Mouse (Mus musculus) intestine, embryonic 15.5 days (tissue): ENCODE measurements around the gene Bpi. TPM values are rescaled to one million over a fixed set of nuclear protein-coding genes. Genes with fewer than 3 reads are reported as not detected.

Source experiments
- ATAC-seq: fragments of 200-750 bp; cut with Nextera tagmentation; 2 replicates; pipeline ENCODE4 v1.8.0; 2017; ENCODE audit warnings: moderate TSS enrichment, moderate library complexity
- H3K27ac ChIP-seq: fragments of 300-500 bp; sonication (generic); 2 replicates; pipeline ENCODE4 v1.5.1; 2015; ENCODE audit warnings: mild to moderate bottlenecking, inconsistent platforms
- H3K27me3 ChIP-seq: fragments of 300-500 bp; sonication (generic); replicated peaks from 2 replicates; pipeline ENCODE4 v1.6.1; 2015; ENCODE audit warnings: inconsistent platforms
- H3K36me3 ChIP-seq: fragments of 300-500 bp; sonication (generic); 2 replicates; pipeline ENCODE4 v1.6.1; 2015; ENCODE audit warnings: inconsistent platforms
- H3K4me1 ChIP-seq: fragments of 300-500 bp; sonication (generic); replicated peaks from 2 replicates; pipeline ENCODE4 v1.6.1; 2015; ENCODE audit warnings: inconsistent platforms
- H3K4me2 ChIP-seq: fragments of 300-500 bp; sonication (generic); replicated peaks from 2 replicates; pipeline ENCODE4 v1.6.1; 2015; ENCODE audit warnings: mild to moderate bottlenecking, inconsistent platforms
- H3K4me3 ChIP-seq: fragments of 300-500 bp; sonication (generic); replicated peaks from 2 replicates; pipeline ENCODE4 v1.5.1; 2015; ENCODE audit warnings: inconsistent platforms
- H3K9ac ChIP-seq: fragments of 300-500 bp; sonication (generic); 2 replicates; pipeline ENCODE4 v1.6.1; 2015; ENCODE audit warnings: inconsistent platforms
- H3K9me3 ChIP-seq: fragments of 300-500 bp; sonication (generic); 2 replicates; pipeline ENCODE4 v1.6.1; 2016; ENCODE audit warnings: inconsistent platforms
- WGBS: fragments of 180-500 bp; shearing (Covaris S2); methylation state at CpG from one replicate; pipeline ENCODE4 v1.1.7; 2015; 5-methylcytosine and 5-hydroxymethylcytosine counted together
- polyA plus RNA-seq: library from polyadenylated mRNA; unstranded; fragments of >200 nt; fragmentation: Nextera tagmentation; extraction: Ambion mirVana; gene quantifications from 2 replicates; pipeline ENCODE4 v1.2.1, GENCODE M21; 2015

The Bpi gene
- not detected in 2 replicates for polyA plus RNA-seq

DNA sequence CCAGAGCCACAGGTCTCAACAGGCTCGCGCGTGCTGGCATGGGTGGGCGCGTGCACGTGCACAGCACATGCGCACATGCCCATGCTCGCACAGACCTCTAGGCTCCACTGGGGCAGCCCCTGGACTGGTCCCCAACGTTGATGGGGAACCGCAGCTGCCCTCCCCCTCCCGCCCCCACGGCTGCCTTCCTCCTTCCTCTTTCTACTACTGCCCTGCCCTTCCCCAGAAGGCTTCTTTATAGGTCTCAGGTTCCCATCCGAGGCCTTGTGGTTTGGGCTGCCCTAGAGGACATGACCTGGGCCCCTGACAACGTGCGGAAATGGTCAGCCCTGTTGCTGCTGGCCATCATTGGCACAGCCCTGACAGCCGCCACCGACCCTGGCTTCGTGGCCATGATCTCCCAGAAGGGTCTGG, at the start of gene Bpi:
Gene Bpi (plus strand): TSS at position 90 of the 414 bp plus-strand sequence.
- ATAC-seq: no peak
- Histone ChIP-seq H3K9me3 (no peaks in the 10 kb centered on the region), H3K4me3 (no peak within 1 kb of the TSS), H3K9ac (no peak within 1 kb of the TSS), H3K4me1 (peaks cover 17% of the 10 kb centered on the region), H3K4me2 (peak within 1 kb of the TSS; percentile 17; the same call in 1 of the 2 replicates), H3K27me3 (no peaks in the 10 kb centered on the region), H3K36me3 (no peaks in the 10 kb centered on the region), H3K27ac (0 out of 2 replicates have a peak within 1 kb of the TSS, but pooled peaks have one; percentile 32)
- 66% methylated on average over 18 of the region's 18 CpGs for WGBS

DNA sequence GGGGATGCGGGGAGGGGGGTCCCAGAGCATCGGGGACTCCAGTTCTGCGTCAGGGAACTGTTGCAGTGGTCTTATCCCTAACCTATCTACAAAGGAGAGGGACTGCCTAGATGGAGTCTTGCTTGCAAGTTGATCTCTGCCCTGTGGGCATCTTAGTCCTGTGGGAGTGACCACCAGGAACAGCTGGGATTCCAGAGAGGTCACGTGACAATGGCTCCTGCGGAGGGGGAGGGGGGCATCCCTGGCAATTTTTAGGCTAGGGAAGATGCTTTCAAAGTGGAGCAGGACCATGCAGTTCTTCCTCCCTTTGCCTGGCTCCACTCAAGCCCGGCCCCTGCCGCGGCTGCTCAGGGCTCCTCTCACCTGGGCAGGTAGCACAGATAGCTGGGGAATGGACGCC, 48.1 kb upstream of the Bpi start:
- H3K36me3 ChIP-seq: no peaks in the 10 kb centered on the region
- H3K9ac ChIP-seq: no peak overlapping the region
- no peak overlapping the region for H3K4me2 ChIP-seq
- H3K27ac ChIP-seq: no peak overlapping the region
- H3K4me3 ChIP-seq: no peak overlapping the region
- H3K9me3 ChIP-seq: no peaks in the 10 kb centered on the region
- no peak for ATAC-seq
- 64% methylated on average over 9 of the region's 9 CpGs for WGBS
- peaks cover 13% of the 10 kb centered on the region for H3K4me1 ChIP-seq
- H3K27me3 ChIP-seq: no peaks in the 10 kb centered on the region

DNA sequence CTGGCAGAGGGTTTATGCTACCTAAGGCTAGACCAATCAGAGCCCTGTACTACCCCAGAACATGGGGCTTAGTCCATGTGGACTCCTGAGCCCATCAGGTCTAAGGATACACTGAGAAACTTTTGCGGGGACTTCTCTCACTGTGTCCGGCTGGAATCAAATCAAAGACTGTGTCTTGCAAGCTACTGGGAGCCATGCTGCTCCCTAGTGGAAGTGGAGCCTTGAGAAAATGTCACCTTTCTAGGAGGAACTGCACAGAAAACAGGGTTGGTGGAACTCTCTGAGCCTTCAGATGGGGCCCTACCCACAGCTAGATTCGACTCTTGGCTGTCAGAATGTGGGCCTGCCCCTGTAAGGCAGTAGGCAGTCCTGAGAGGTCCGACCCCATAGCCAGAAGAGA, 47.4 kb upstream of the Bpi start:
- Histone ChIP-seq H3K9me3 (no peaks in the 10 kb centered on the region), H3K36me3 (no peaks in the 10 kb centered on the region), H3K4me1 (peaks cover 21% of the 10 kb centered on the region), H3K9ac (no peak overlapping the region), H3K27ac (no peak overlapping the region), H3K4me2 (no peak overlapping the region), H3K4me3 (no peak overlapping the region), H3K27me3 (no peaks in the 10 kb centered on the region)
- no peak for ATAC-seq
- 46% methylated on average over 4 of the region's 4 CpGs for WGBS

DNA sequence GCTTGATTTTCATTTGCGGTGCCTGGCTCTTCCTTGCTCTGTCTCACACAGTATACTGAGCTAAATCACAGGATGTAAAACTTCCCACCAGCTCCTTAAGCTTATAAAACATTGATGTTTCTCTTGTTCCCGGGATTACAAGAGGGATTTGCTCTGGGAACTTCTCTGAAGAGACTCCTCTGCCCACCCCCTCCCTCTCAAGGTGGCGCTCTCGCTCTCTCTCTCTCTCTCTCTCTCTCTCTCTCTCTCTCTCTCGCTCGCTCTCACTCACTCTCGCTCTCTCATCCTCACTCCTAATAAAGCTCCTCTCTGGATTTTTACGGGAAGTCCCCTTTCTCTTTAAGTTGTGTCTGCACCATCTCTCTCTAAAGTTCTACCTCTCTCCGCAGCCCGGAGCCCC, 46.9 kb upstream of the Bpi start:
- H3K4me1 ChIP-seq: peaks cover 25% of the 10 kb centered on the region
- no peak overlapping the region for H3K4me2 ChIP-seq
- H3K9ac ChIP-seq: no peak overlapping the region
- no peak overlapping the region for H3K27ac ChIP-seq
- H3K36me3 ChIP-seq: no peaks in the 10 kb centered on the region
- H3K4me3 ChIP-seq: no peak overlapping the region
- ATAC-seq: no peak
- 29% methylated on average over 10 of the region's 10 CpGs for WGBS
- no peaks in the 10 kb centered on the region for H3K27me3 ChIP-seq
- no peaks in the 10 kb centered on the region for H3K9me3 ChIP-seq

DNA sequence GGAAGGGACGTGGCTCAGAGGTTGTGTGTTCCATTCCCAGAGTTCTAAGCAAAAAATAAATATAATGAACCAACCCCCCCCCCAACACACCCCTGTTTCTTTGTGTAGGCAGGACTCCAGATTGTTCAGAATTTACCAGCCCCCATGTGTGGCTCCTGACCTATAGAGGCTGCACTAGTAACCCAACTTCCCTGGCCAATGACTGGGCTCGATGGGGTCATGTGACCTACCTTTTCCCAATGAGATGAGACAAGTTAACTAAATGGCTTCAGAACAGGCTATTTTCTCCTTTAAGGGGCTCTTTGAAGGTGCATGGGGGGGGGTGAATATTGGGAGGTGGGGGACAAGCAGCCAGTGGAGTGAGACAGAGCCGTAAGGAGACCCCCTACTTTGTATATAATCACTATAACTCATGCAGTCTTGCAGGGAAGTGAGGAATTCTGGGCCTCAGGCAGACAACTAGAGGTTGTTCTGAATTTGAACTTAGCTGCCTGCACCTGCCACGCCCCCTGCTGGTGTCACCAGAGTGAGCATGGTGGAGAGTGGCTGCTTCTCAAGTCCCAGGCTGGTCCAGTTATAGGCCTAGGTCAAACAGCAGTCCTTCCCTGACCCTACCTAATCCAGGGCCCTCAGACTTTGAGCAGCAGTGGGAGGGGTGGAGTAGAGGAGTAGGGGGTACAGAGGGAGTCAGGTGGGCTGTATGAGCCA, 46.0 kb upstream of the Bpi start:
- no peaks in the 10 kb centered on the region for H3K27me3 ChIP-seq
- H3K27ac ChIP-seq: no peak overlapping the region
- H3K9me3 ChIP-seq: no peaks in the 10 kb centered on the region
- ATAC-seq: no peak
- no peak overlapping the region for H3K9ac ChIP-seq
- H3K4me3 ChIP-seq: no peak overlapping the region
- no peaks in the 10 kb centered on the region for H3K36me3 ChIP-seq
- H3K4me2 ChIP-seq: no peak overlapping the region
- WGBS: 69% methylated on average over 4 of the region's 4 CpGs
- H3K4me1 ChIP-seq: peaks cover 31% of the 10 kb centered on the region

DNA sequence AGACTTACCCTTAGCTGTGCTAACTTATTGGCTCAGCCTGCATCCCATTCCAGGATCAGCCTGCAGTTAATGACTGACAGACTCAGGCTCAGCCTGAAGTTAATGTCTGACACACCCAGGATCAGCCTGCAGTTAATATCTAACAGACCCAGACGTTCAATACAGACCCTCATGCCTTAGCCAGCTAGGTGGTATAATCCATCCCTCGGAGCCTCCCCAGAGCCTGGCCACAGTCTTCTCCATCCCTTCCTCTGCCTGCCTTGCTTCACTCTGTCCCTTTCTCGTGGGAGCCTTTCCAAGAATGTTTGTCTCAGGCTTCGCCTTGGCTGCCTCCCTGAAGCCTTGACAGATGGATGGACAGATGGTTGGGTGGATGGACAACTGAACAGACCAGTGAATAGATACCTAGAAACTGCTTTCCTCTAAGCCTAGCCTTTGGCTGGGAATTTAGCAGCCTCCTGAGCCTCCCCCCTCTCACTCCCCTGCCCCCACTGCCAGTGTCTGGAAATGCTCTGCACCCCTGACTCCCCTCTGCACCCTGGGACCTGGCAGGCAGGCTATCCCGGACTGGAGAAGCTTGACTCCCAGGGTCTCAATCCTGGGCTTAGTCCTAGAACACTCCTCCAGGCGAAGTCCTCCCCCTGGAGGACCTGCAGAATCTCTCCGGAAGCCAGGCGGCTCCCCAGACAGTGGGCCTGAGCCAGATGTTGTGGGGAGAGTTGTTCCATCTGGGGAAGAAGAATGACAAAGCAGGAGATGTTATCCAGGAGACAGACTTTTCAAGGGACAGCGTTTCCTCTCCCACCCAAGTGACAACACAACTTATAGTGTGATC, 42.4 kb upstream of the Bpi start:
- Histone ChIP-seq H3K9me3 (no peaks in the 10 kb centered on the region), H3K4me1 (peaks cover 24% of the 10 kb centered on the region), H3K36me3 (no peaks in the 10 kb centered on the region), H3K9ac (no peak overlapping the region), H3K27ac (peak overlapping the region; percentile 66), H3K4me2 (no peak overlapping the region), H3K4me3 (no peak overlapping the region), H3K27me3 (no peaks in the 10 kb centered on the region)
- WGBS: 25% methylated on average over 9 of the region's 9 CpGs
- peak; percentile 62 for ATAC-seq

DNA sequence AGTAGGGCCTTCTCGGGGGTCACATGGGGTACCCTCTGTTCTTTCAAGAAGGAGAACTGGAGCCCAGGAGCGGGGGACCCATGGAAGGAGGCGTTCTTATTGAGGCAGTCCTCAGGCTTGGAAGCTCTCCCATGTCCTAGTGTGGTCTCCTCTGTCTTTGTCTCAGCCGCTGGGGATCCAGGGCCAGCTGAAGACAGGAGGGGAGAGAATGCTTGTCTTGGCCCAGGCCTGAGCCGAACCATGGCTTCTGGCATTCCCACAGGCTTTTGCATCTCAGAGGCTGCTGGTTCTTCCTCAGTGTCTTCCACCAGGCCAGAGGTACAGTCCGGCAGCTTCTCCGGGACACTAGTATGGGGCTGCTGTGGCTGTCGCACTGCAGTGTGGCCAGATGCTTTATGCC, 41.4 kb upstream of the Bpi start:
- Histone ChIP-seq H3K9me3 (no peaks in the 10 kb centered on the region), H3K4me1 (peaks cover 21% of the 10 kb centered on the region), H3K4me3 (no peak overlapping the region), H3K27ac (peak overlapping the region; percentile 66; the same call in 1 of the 2 replicates), H3K4me2 (no peak overlapping the region), H3K36me3 (no peaks in the 10 kb centered on the region), H3K9ac (no peak overlapping the region), H3K27me3 (no peaks in the 10 kb centered on the region)
- no peak for ATAC-seq
- 82% methylated on average over 8 of the region's 8 CpGs for WGBS

DNA sequence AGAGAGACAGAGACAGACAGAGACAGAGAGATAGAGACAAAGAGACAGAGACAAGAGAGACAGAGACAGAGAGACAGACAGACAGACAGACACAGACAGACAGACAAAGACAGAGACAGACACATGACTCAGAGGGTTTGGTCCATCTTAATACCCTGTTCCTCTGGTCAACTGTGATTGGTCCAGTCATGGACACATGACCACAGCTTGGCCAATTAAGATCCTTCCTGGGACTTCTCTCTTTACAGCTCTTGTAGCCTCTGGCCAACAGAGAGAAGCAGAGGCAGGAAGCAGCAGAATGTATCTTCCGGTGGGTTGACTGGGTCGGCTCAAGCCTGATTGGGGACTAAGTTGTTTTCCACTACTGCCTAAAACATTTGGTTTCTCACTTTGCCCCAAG, 38.3 kb upstream of the Bpi start:
- Histone ChIP-seq H3K27me3 (no peaks in the 10 kb centered on the region), H3K9ac (no peak overlapping the region), H3K9me3 (no peaks in the 10 kb centered on the region), H3K4me2 (no peak overlapping the region), H3K4me1 (peaks cover 30% of the 10 kb centered on the region), H3K36me3 (no peaks in the 10 kb centered on the region), H3K4me3 (no peak overlapping the region), H3K27ac (no peak overlapping the region)
- no peak for ATAC-seq
- 97% methylated on average over 2 of the region's 2 CpGs for WGBS

DNA sequence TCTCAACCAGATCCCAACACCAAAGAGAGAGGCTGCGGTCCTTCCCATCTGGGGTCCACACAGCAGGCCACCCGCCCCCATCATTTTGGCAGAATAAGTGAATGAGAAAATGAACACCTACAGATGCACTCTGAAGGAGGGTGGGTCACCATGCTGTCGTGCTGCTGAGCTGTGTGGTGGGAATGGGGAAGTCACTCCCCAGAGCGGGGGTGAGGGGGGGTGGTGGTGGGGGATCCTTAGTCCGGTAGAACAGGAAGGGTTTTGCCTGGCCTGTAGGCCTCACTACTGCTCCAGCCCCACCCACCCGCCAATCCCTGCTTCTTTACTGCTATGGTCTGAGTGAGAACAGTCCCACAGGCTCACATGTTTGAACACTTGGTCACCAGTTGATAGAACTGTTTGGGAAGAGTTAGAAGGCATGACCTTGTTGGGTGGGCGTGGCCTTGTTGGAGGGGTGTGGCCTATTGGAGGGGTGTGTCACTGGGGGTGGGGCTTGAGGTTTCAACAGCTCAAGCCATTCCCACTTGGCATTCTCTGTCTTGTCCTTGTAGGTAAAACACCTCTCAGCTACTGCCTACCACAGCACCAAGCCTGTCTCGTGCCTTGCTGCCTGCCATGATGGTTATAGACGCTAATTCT, 36.3 kb upstream of the Bpi start:
- ATAC-seq: 0 out of 2 replicates have a peak, but pooled peaks have one; percentile 16
- H3K9me3 ChIP-seq: no peaks in the 10 kb centered on the region
- WGBS: 88% methylated on average over 9 of the region's 9 CpGs

DNA sequence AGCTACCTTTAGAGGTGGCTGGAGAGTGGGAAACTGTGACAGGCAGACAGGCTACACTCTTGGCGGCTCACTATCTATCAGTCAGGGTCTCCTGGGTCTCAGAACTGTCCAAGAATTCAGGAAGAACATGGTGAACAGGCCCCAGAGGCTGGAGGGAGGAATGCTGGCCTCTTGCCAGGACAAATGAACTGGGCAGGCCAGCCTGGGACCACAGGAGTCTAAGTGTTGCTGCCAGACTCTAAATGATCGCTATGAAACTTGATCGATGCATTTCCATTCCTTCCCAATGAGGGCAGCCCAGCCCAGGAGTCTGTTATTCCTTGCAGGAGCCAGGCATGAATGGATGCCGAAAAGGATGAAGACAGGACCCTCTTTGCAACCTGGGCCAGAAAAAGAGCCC, 35.2 kb upstream of the Bpi start:
- no peak for ATAC-seq

More for the DNA sequence above, 36.3 kb upstream of the Bpi start:
- Histone ChIP-seq H3K27ac (no peak overlapping the region), H3K4me2 (no peak overlapping the region), H3K36me3 (no peaks in the 10 kb centered on the region), H3K4me3 (no peak overlapping the region), H3K9ac (no peak overlapping the region), H3K27me3 (no peaks in the 10 kb centered on the region), H3K4me1 (peaks cover 15% of the 10 kb centered on the region)

DNA sequence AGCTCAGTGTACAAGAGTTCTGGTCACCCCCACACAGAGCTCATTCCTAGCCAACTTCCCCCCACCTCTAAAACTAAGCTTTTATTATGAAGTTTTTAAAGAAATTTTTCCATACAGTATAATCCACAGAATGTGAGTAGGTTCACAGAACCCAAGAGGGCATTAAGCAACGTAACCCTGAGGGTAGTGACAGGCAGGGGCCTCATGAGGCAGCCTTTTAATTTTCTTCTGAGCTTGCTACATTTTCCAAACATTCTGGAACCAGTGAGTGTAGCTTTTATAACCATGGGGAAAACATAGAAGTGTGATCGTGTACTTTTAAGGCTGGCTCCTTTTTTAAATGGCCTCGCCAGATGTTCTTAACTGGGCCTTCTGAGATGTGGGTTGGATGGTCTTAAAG, 34.4 kb upstream of the Bpi start:
- Histone ChIP-seq H3K27me3 (no peaks in the 10 kb centered on the region), H3K4me1 (peaks cover 17% of the 10 kb centered on the region), H3K4me3 (no peak overlapping the region), H3K4me2 (no peak overlapping the region), H3K36me3 (no peaks in the 10 kb centered on the region), H3K27ac (no peak overlapping the region), H3K9me3 (no peaks in the 10 kb centered on the region), H3K9ac (no peak overlapping the region)
- no peak for ATAC-seq
- 65% methylated on average over 3 of the region's 3 CpGs for WGBS

More for the DNA sequence above, 35.2 kb upstream of the Bpi start:
- Histone ChIP-seq H3K27me3 (no peaks in the 10 kb centered on the region), H3K4me1 (peaks cover 14% of the 10 kb centered on the region), H3K9me3 (no peaks in the 10 kb centered on the region), H3K9ac (no peak overlapping the region), H3K27ac (no peak overlapping the region), H3K36me3 (no peaks in the 10 kb centered on the region), H3K4me3 (no peak overlapping the region), H3K4me2 (no peak overlapping the region)
- WGBS: 35% methylated on average over 4 of the region's 4 CpGs

DNA sequence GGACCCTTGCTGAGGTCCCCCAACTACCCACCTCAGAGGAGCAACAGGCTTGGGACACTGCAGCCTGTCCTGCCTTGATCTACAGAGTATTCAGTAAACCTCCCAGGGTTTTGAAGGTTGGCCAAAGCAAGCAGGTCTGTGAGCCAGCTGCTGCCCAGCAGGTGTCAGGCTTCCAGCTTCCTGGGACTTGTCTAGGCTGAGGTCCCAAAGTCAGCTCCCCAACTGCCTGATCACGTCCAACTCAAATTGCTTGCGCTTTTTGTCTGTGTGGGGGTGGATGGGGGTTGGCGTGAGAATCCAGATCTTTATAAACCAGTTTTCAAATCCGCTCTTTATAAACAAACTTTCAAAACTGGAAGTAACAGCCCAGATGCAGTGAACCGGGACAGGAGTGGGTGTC, 32.6 kb upstream of the Bpi start:
- Histone ChIP-seq H3K27me3 (no peaks in the 10 kb centered on the region), H3K9ac (no peak overlapping the region), H3K27ac (no peak overlapping the region), H3K4me3 (no peak overlapping the region), H3K4me1 (peaks cover 26% of the 10 kb centered on the region), H3K4me2 (no peak overlapping the region), H3K9me3 (no peaks in the 10 kb centered on the region), H3K36me3 (no peaks in the 10 kb centered on the region)
- 57% methylated on average over 5 of the region's 5 CpGs for WGBS
- no peak for ATAC-seq
